In genomic region chr14:12624256-12625130, GRCm38 (mm10) we compare ENCODE assay signal across 8 mouse cellular contexts.
DNase-seq lines count a peak whose midpoint lies in the region; ATAC-seq lines count a peak whose summit lies in the region.

No protein-coding gene starts in this region.

- no peak for ATAC-seq in granulocyte monocyte progenitor cell, adult 5-6 weeks (replicated peaks; ENCODE audit: poor library complexity, severe bottlenecking)

- peak; percentile 66 for DNase-seq in heart, adult 11 months
- no peak for DNase-seq in heart, adult 8-10 months (ENCODE audit: low spot score)
- DNase-seq in 416B (ENCODE audit: low read depth) = peak; percentile 17
- peak; percentile 33 to 51 for DNase-seq in cerebellum, adult 18-20 months
- peak; percentile 14 to 33 for DNase-seq in frontal cortex, postnatal 14 days (ENCODE audit: low spot score in 2 of 2)
- peak; percentile 2 for DNase-seq in mesoderm, embryonic 11.5 days (ENCODE audit: low read depth, low spot score)
- DNase-seq in spleen, postnatal 14 days (ENCODE audit: low spot score in 2 of 2) = no peak

Comparison
In these comparisons a context has a peak if more than half of its experiments do, and no peak if none do; other contexts are left out.
1. DNase-seq: peak in heart, adult 11 months (single experiment), 416B (single experiment), cerebellum, adult 18-20 months (2 of 2), frontal cortex, postnatal 14 days (2 of 2) and mesoderm, embryonic 11.5 days (single experiment); none in heart, adult 8-10 months (single experiment) and spleen, postnatal 14 days (0 of 2).